Mouse (Mus musculus): ENCODE measurements at regions not wholly inside any gene's neighbourhood (a gene's known extent, or its start where the extent isn't known, plus 50 kb on each side); places are given as distances from the start of the nearest gene placed in this dataset.

- no peak for ATAC-seq
- H3K4me1 ChIP-seq (replicated peaks), result 0 out of 2 replicates have a peak, but pooled peaks cover 3% of the 10 kb centered on the region
- H3K4me3 ChIP-seq (replicated peaks), result no peak overlapping the region
- 74% methylated on average over 4 of the region's 4 CpGs for WGBS
- H3K9me3 ChIP-seq, result no peaks in the 10 kb centered on the region
- H3K9ac ChIP-seq, result no peak overlapping the region
- H3K36me3 ChIP-seq, result no peaks in the 10 kb centered on the region
- no peak overlapping the region for H3K4me2 ChIP-seq (replicated peaks)
- H3K27me3 ChIP-seq (replicated peaks), result no peaks in the 10 kb centered on the region
- H3K27ac ChIP-seq, result no peak overlapping the region
Measured at GRCm38 (mm10) chr2:137310511-137310910, 194.1 kb upstream of the Jag1 start.

- Histone ChIP-seq H3K36me3 (no peaks in the 10 kb centered on the region), H3K4me1 (replicated peaks) (0 out of 2 replicates have a peak, but pooled peaks cover 3% of the 10 kb centered on the region), H3K9me3 (no peaks in the 10 kb centered on the region), H3K27me3 (replicated peaks) (no peaks in the 10 kb centered on the region), H3K27ac (no peak overlapping the region), H3K4me3 (replicated peaks) (no peak overlapping the region), H3K9ac (no peak overlapping the region), H3K4me2 (replicated peaks) (no peak overlapping the region)
- ATAC-seq, result no peak
- WGBS, result 66% methylated on average over 9 of the region's 9 CpGs
Measured at GRCm38 (mm10) chr2:137308116-137308515, 191.7 kb upstream of the Jag1 start.

GRCm38 (mm10) chr2:137301474-137302267 is 185.2 kb upstream of the Jag1 start:
- Histone ChIP-seq H3K27me3 (replicated peaks) (no peaks in the 10 kb centered on the region), H3K9ac (no peak overlapping the region), H3K4me2 (replicated peaks) (no peak overlapping the region), H3K4me3 (replicated peaks) (no peak overlapping the region), H3K9me3 (no peaks in the 10 kb centered on the region), H3K27ac (no peak overlapping the region), H3K36me3 (no peaks in the 10 kb centered on the region), H3K4me1 (replicated peaks) (no peaks in the 10 kb centered on the region)
- 33% methylated on average over 4 of the region's 4 CpGs for WGBS
- peak; percentile 51 for ATAC-seq

- no peaks in the 10 kb centered on the region for H3K36me3 ChIP-seq
- H3K27me3 ChIP-seq (replicated peaks), result no peaks in the 10 kb centered on the region
- no peak overlapping the region for H3K9ac ChIP-seq
- H3K4me3 ChIP-seq (replicated peaks), result no peak overlapping the region
- H3K4me1 ChIP-seq (replicated peaks), result no peaks in the 10 kb centered on the region
- no peak for ATAC-seq
- WGBS, result 90% methylated on average over 3 of the region's 3 CpGs
- H3K27ac ChIP-seq, result no peak overlapping the region
- H3K4me2 ChIP-seq (replicated peaks), result no peak overlapping the region
- no peaks in the 10 kb centered on the region for H3K9me3 ChIP-seq
Measured at GRCm38 (mm10) chr2:137289231-137289630, 172.8 kb upstream of the Jag1 start.

- Histone ChIP-seq H3K4me3 (replicated peaks) (no peak overlapping the region), H3K27me3 (replicated peaks) (no peaks in the 10 kb centered on the region), H3K27ac (no peak overlapping the region), H3K9me3 (no peaks in the 10 kb centered on the region), H3K36me3 (no peaks in the 10 kb centered on the region), H3K9ac (no peak overlapping the region), H3K4me2 (replicated peaks) (no peak overlapping the region), H3K4me1 (replicated peaks) (no peaks in the 10 kb centered on the region)
- ATAC-seq, result peak; percentile 72; the same call in 1 of the 2 replicates
- WGBS, result 39% methylated on average over 5 of the region's 5 CpGs
Measured at GRCm38 (mm10) chr2:137271575-137272180, 155.2 kb upstream of the Jag1 start.

GRCm38 (mm10) chr2:137262911-137263310 is 146.5 kb upstream of the Jag1 start:
- no peak for ATAC-seq
- Histone ChIP-seq H3K27me3 (replicated peaks) (no peaks in the 10 kb centered on the region), H3K4me3 (replicated peaks) (no peak overlapping the region), H3K36me3 (no peaks in the 10 kb centered on the region), H3K9me3 (no peaks in the 10 kb centered on the region), H3K27ac (no peak overlapping the region), H3K4me1 (replicated peaks) (no peaks in the 10 kb centered on the region), H3K9ac (no peak overlapping the region), H3K4me2 (replicated peaks) (no peak overlapping the region)
- 83% methylated on average over 2 of the region's 2 CpGs for WGBS

- Histone ChIP-seq H3K4me2 (replicated peaks) (no peak overlapping the region), H3K27ac (no peak overlapping the region), H3K4me1 (replicated peaks) (no peaks in the 10 kb centered on the region), H3K9me3 (no peaks in the 10 kb centered on the region), H3K9ac (no peak overlapping the region), H3K27me3 (replicated peaks) (no peaks in the 10 kb centered on the region), H3K4me3 (replicated peaks) (no peak overlapping the region), H3K36me3 (no peaks in the 10 kb centered on the region)
- 91% methylated on average over 8 of the region's 8 CpGs for WGBS
- no peak for ATAC-seq
Measured at GRCm38 (mm10) chr2:137257847-137258515, 141.5 kb upstream of the Jag1 start.

- Histone ChIP-seq H3K4me1 (replicated peaks) (no peaks in the 10 kb centered on the region), H3K9ac (no peak overlapping the region), H3K4me2 (replicated peaks) (no peak overlapping the region), H3K27me3 (replicated peaks) (no peaks in the 10 kb centered on the region), H3K36me3 (no peaks in the 10 kb centered on the region), H3K27ac (no peak overlapping the region), H3K9me3 (no peaks in the 10 kb centered on the region), H3K4me3 (replicated peaks) (no peak overlapping the region)
- WGBS, result 63% methylated on average over 7 of the region's 7 CpGs
- no peak for ATAC-seq
Measured at GRCm38 (mm10) chr2:137247931-137248330, 131.5 kb upstream of the Jag1 start.

GRCm38 (mm10) chr2:137244370-137244769 is 127.9 kb upstream of the Jag1 start:
- Histone ChIP-seq H3K27ac (no peak overlapping the region), H3K27me3 (replicated peaks) (no peaks in the 10 kb centered on the region), H3K4me1 (replicated peaks) (no peaks in the 10 kb centered on the region), H3K9ac (no peak overlapping the region), H3K4me3 (replicated peaks) (no peak overlapping the region), H3K36me3 (no peaks in the 10 kb centered on the region), H3K9me3 (no peaks in the 10 kb centered on the region), H3K4me2 (replicated peaks) (no peak overlapping the region)
- 89% methylated on average over 6 of the region's 6 CpGs for WGBS
- ATAC-seq, result no peak

GRCm38 (mm10) chr2:137243914-137244313 is 127.5 kb upstream of the Jag1 start:
- no peaks in the 10 kb centered on the region for H3K4me1 ChIP-seq (replicated peaks)
- no peak overlapping the region for H3K9ac ChIP-seq
- no peak overlapping the region for H3K4me2 ChIP-seq (replicated peaks)
- no peak for ATAC-seq
- no peaks in the 10 kb centered on the region for H3K27me3 ChIP-seq (replicated peaks)
- no peak overlapping the region for H3K4me3 ChIP-seq (replicated peaks)
- H3K36me3 ChIP-seq, result no peaks in the 10 kb centered on the region
- WGBS, result 46% methylated on average over 5 of the region's 5 CpGs
- H3K9me3 ChIP-seq, result no peaks in the 10 kb centered on the region
- H3K27ac ChIP-seq, result no peak overlapping the region

- Histone ChIP-seq H3K4me1 (replicated peaks) (no peaks in the 10 kb centered on the region), H3K9me3 (no peaks in the 10 kb centered on the region), H3K27me3 (replicated peaks) (no peaks in the 10 kb centered on the region), H3K36me3 (no peaks in the 10 kb centered on the region), H3K4me3 (replicated peaks) (no peak overlapping the region), H3K27ac (no peak overlapping the region), H3K9ac (no peak overlapping the region), H3K4me2 (replicated peaks) (no peak overlapping the region)
- 43% methylated on average over 3 of the region's 3 CpGs for WGBS
- ATAC-seq, result no peak
Measured at GRCm38 (mm10) chr2:137236961-137237360, 120.5 kb upstream of the Jag1 start.

GRCm38 (mm10) chr2:137233936-137234335 is 117.5 kb upstream of the Jag1 start:
- Histone ChIP-seq H3K36me3 (no peaks in the 10 kb centered on the region), H3K9ac (no peak overlapping the region), H3K4me3 (replicated peaks) (no peak overlapping the region), H3K9me3 (no peaks in the 10 kb centered on the region), H3K27me3 (replicated peaks) (no peaks in the 10 kb centered on the region), H3K4me2 (replicated peaks) (no peak overlapping the region), H3K4me1 (replicated peaks) (no peaks in the 10 kb centered on the region), H3K27ac (no peak overlapping the region)
- 77% methylated on average over 3 of the region's 3 CpGs for WGBS
- ATAC-seq, result no peak
